Mouse (Mus musculus): Measurements from ENCODE around the gene AY074887.
"Not testable (repeated sequence)": the region's sequence is repeated elsewhere in the genome, so short reads cannot be mapped to it uniquely, and the experiment has no call there.

- TF ChIP-seq CTCF (IDR thresholded peaks at IDR 0.05; ENCODE audit: extremely low read depth, insufficient read length, insufficient replicate concordance, low read depth, low read length); POLR2A (IDR thresholded peaks at IDR 0.05; ENCODE audit: low read depth, low read length): not testable (repeated sequence)
Measured at GRCm38 (mm10) chr9:54950162-54950561, 636 bp downstream of the AY074887 start.
